Mouse (Mus musculus) embryo, embryonic 10 days (tissue): Measurements from ENCODE around the gene Sgta.
"Not testable (repeated sequence)": the region's sequence is repeated elsewhere in the genome, so short reads cannot be mapped to it uniquely, and the experiment has no call there.

Experiments
- DNase-seq: peaks from one replicate; pipeline ENCODE4 v3.0.0-alpha.2; 2015; ENCODE audit warnings: low spot score

Sgta gene

GRCm38 (mm10) chr10:81059603-81060543 lies at the start of gene Sgta:
TSS of gene Sgta (minus strand) at chr10:81060181.
- DNase-seq: peak; percentile 100

GRCm38 (mm10) chr10:81106113-81106721 lies 46.2 kb upstream of the Sgta start:
- peak; percentile 97 for DNase-seq

GRCm38 (mm10) chr10:81105565-81106112 lies 45.7 kb upstream of the Sgta start, which contains the start of gene Map2k2:
TSS of gene Map2k2 (plus strand) at chr10:81105915.
- peak; percentile 98 for DNase-seq

GRCm38 (mm10) chr10:81094931-81095678 lies 35.1 kb upstream of the Sgta start:
- DNase-seq: no peak

- DNase-seq: no peak
Observed at GRCm38 (mm10) chr10:81092465-81093250, 32.7 kb upstream of the Sgta start.

- DNase-seq: no peak
Observed at GRCm38 (mm10) chr10:81090621-81091020, 30.6 kb upstream of the Sgta start.

- peak; percentile 69 for DNase-seq
Observed at GRCm38 (mm10) chr10:81089216-81089615, 29.2 kb upstream of the Sgta start.

GRCm38 (mm10) chr10:81087021-81087420 lies 27.0 kb upstream of the Sgta start:
- DNase-seq: peak; percentile 61

- DNase-seq: peak; percentile 73
Observed at GRCm38 (mm10) chr10:81082168-81082960, 22.4 kb upstream of the Sgta start.

- no peak for DNase-seq
Observed at GRCm38 (mm10) chr10:81080008-81080655, 20.2 kb upstream of the Sgta start.

- DNase-seq: no peak
Observed at GRCm38 (mm10) chr10:81077916-81078315, 17.9 kb upstream of the Sgta start.

- no peak for DNase-seq
Observed at GRCm38 (mm10) chr10:81076356-81076755, 16.4 kb upstream of the Sgta start.

GRCm38 (mm10) chr10:81075734-81076133 lies 15.8 kb upstream of the Sgta start:
- no peak for DNase-seq

GRCm38 (mm10) chr10:81073464-81073863 lies 13.5 kb upstream of the Sgta start:
- peak; percentile 16 for DNase-seq

- DNase-seq: no peak
Observed at GRCm38 (mm10) chr10:81072290-81072689, 12.3 kb upstream of the Sgta start.

GRCm38 (mm10) chr10:81069836-81070235 lies 9.9 kb upstream of the Sgta start, which contains the start of gene Thop1:
TSS of gene Thop1 (plus strand) at chr10:81070035.
- DNase-seq: peak; percentile 100

GRCm38 (mm10) chr10:81068706-81069105 lies 8.7 kb upstream of the Sgta start:
- no peak for DNase-seq

- not testable (repeated sequence) for DNase-seq
Observed at GRCm38 (mm10) chr10:81064519-81064918, 4.5 kb upstream of the Sgta start.

GRCm38 (mm10) chr10:81062710-81063109 lies 2.7 kb upstream of the Sgta start:
- no peak for DNase-seq

- no peak for DNase-seq
Observed at GRCm38 (mm10) chr10:81058896-81059295, 1.1 kb downstream of the Sgta start.
